Mouse (Mus musculus): ENCODE data around the gene Mslnl. TPM values are rescaled to one million over a fixed set of nuclear protein-coding genes. Genes with fewer than 3 reads are reported as not detected.

The Mslnl gene
- total RNA-seq (2015; ENCODE audit: low replicate concordance) (not detected in 2 replicates), total RNA-seq (2017; ENCODE audit: low replicate concordance) (not detected in 2 replicates)

DNA sequence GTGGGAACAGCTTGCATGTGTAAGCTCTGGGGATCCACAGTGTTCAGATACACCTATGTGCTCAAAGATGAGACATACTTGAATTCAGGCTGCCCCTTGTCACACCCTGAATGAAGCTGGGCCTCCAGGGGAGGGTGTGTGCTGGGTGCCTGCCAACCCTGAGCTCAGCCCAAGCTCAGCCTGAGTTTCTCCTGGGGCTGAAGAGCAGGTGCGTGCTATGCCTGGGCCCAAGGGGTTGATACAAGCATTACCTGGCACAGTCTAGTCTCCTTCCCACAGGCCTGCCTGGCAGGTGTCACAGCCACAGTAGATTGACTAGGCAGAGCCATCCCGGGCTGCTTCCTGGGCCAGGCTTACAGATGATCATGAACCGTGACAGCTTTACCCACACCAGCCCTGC, at the start of gene Mslnl:
Gene Mslnl, plus strand, starts transcription at position 298 of the 400 bp plus-strand sequence.
- no peak for ATAC-seq (replicated peaks; ENCODE audit: low FRiP score, poor library complexity, severe bottlenecking)

DNA sequence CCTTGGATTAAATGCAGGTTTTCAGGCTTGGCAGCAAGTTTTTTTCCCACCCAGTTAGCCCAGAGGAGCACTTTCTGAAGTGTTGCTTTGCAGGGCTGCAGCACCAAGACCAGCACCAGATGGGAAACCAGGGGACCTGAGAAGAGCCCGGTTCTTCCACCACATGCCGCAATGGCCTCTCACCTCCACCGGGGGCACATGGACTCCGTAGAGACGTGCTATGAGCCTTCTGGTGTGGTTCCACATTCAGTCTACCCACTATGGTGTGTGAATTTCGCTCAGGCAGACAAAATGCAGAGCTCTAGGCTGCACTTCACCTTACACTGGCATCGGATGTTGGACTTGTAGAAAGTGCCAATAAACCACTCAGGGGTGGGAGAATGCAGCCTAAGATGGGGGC, 49.5 kb upstream of the Mslnl start:
- no peak for ATAC-seq (replicated peaks; ENCODE audit: low FRiP score, poor library complexity, severe bottlenecking)

DNA sequence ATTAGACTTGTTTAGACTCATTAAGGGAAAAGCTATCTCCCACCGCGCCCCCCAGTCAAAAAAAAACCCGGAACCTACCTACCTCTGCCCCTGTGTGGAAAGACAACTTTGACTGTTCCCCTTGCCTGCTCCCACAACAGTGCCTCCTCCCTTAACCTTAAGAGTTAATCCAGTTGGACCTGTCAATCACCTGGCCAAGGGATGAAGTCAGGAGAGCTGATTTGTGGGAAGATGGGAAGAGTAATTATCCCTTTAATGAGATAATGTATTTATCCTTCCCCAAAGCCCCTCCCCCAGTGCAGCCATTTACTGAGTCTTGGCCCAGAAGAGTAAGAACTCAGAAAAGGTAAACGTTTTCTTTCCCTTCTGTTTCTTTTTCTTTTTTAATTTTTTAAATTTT, 46.9 kb upstream of the Mslnl start:
- no peak for ATAC-seq (replicated peaks; ENCODE audit: low FRiP score, poor library complexity, severe bottlenecking)

DNA sequence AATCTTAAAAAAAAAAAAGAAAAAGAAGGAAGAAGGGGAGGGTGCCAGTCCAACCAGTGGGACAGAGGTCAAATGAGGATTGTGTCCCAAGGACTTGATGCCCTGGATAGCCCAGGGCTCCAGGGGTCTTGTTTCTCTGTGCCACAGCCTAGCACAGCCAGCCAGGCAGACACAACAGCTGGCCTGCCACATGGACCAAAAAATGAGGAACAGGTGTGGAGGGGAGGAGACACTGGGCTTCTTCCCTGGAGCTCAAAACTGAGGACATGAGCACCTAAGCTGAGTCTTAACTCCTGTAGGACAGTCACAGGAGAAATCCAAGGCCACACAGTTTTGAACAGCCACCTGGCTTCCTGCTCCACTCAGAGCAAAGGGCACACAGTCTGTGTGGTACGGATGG, 39.6 kb upstream of the Mslnl start:
- ATAC-seq (replicated peaks; ENCODE audit: low FRiP score, poor library complexity, severe bottlenecking) = no peak

DNA sequence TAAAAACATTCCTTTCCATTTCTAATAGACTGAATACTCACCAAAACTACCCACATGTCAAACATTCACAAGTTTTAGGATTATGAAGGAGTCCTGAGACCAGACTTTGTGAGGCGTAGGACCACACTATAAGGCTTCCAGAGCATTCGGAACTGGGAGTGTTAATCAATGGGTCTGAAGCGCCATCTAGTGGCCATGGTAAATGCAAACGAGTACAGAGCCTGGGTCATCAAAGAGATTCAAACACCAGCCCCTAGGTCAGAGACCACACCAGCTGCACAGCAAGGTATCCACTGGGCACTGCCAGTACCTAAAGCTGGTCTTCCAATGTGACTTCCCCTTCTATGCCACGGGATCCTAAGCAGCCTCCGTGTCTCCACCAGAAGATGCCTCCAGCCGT, 37.4 kb upstream of the Mslnl start:
- ATAC-seq (replicated peaks; ENCODE audit: low FRiP score, poor library complexity, severe bottlenecking) = peak; percentile 81

- no peak for ATAC-seq (replicated peaks; ENCODE audit: low FRiP score, poor library complexity, severe bottlenecking)
These were observed 34.9 kb upstream of the Mslnl start for GRCm38 (mm10) chr17:25700863-25701496.

- ATAC-seq (replicated peaks; ENCODE audit: low FRiP score, poor library complexity, severe bottlenecking) = 0 out of 2 replicates have a peak, but pooled peaks have one; percentile 44
These were observed 25.8 kb upstream of the Mslnl start for GRCm38 (mm10) chr17:25709994-25710393.

GRCm38 (mm10) chr17:25711136-25711535, 24.7 kb upstream of the Mslnl start:
- ATAC-seq (replicated peaks; ENCODE audit: low FRiP score, poor library complexity, severe bottlenecking) = no peak

DNA sequence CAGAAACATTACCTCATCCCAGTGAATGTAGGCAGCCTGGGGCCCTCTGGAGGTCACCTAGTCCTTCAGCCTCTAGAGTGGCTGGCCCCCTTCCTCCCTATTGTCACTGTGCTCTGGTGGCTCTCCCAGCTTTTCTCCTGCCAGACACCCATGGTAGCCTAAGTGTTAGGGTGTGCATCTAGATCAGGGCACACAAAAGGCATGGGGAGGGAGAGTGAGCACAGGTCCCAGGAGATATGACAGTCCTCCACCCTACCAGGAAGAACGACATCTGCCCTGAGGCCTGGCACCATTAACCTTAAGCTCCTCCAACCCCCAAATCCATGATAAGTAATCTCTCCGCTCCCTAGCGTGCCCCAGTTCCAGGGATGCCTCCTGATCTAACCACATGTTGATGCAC, 20.2 kb upstream of the Mslnl start:
- ATAC-seq (replicated peaks; ENCODE audit: low FRiP score, poor library complexity, severe bottlenecking) = no peak

- no peak for ATAC-seq (replicated peaks; ENCODE audit: low FRiP score, poor library complexity, severe bottlenecking)
These were observed 19.7 kb upstream of the Mslnl start for GRCm38 (mm10) chr17:25716130-25716529.

- ATAC-seq (replicated peaks; ENCODE audit: low FRiP score, poor library complexity, severe bottlenecking) = no peak
These were observed 18.9 kb upstream of the Mslnl start, which contains the start of gene Gng13 for GRCm38 (mm10) chr17:25716711-25717637. Gene Gng13, plus strand, starts transcription at chr17:25717171.

- no peak for ATAC-seq (replicated peaks; ENCODE audit: low FRiP score, poor library complexity, severe bottlenecking)
These were observed 18.2 kb upstream of the Mslnl start for GRCm38 (mm10) chr17:25717691-25718090.

GRCm38 (mm10) chr17:25721476-25721875, 14.4 kb upstream of the Mslnl start:
- no peak for ATAC-seq (replicated peaks; ENCODE audit: low FRiP score, poor library complexity, severe bottlenecking)

DNA sequence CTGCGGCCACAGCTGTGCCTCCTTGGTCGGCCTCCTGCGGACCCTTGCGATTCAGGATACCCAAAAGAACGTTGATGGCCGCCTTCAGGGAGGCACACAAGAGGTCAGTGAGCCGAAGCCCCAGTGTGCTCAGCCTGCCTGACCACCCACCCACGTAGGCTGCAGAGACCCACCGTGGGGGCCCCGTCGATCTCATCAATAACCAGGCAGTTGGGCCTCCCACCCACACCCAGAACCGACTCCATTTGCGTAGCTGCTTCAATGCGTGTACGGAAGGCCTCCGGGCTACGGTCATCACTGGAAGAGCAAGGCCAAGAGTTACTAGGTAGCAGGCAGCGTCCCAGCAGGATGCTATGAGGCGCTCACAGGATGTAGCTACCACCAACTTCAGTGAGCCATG, 12.4 kb upstream of the Mslnl start:
- no peak for ATAC-seq (replicated peaks; ENCODE audit: low FRiP score, poor library complexity, severe bottlenecking)

- ATAC-seq (replicated peaks; ENCODE audit: low FRiP score, poor library complexity, severe bottlenecking) = no peak
These were observed 11.9 kb upstream of the Mslnl start for GRCm38 (mm10) chr17:25723919-25724318.

DNA sequence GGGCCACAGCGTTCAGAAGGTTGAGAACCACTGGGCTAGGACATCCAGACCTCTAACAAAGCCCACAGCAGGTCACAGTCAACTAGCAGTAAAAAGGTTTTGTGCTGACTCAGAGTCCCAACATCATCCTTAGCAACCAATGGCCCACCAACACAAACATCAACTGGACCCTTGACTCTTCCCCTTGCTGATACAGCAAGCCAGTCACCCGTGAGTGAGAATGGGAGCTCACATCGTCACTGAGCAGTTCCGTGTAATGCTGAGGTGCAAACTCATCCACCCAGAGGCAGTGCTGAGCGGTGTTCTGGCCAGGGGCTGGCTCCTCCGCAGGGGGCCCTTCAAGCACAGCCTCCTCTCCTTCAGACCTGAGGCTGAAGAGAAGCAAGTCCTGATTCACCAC, 10.6 kb upstream of the Mslnl start:
- ATAC-seq (replicated peaks; ENCODE audit: low FRiP score, poor library complexity, severe bottlenecking) = no peak

- ATAC-seq (replicated peaks; ENCODE audit: low FRiP score, poor library complexity, severe bottlenecking) = peak; percentile 92
These were observed 8.4 kb upstream of the Mslnl start, which contains the start of the genes Chtf18 and Rpusd1 for GRCm38 (mm10) chr17:25727265-25728008. Gene Chtf18, minus strand, starts transcription at chr17:25727419. Gene Rpusd1, plus strand, starts transcription at chr17:25727670.

DNA sequence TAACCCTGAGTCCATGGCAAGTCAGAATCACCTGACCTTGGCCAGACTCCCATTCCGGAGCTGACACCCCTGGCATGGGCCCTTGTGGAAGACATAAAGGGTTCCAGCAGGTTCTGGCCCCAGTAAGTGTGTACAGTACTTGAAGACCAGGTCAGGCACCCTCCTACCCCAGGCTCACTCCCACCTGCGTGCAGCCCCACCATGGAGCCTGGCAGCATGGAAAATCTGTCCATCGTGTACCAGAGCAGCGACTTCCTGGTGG, 7.9 kb upstream of the Mslnl start:
- ATAC-seq (replicated peaks; ENCODE audit: low FRiP score, poor library complexity, severe bottlenecking) = no peak

- ATAC-seq (replicated peaks; ENCODE audit: low FRiP score, poor library complexity, severe bottlenecking) = 0 out of 2 replicates have a peak, but pooled peaks have one; percentile 31
These were observed 3.8 kb upstream of the Mslnl start for GRCm38 (mm10) chr17:25732082-25732481.

DNA sequence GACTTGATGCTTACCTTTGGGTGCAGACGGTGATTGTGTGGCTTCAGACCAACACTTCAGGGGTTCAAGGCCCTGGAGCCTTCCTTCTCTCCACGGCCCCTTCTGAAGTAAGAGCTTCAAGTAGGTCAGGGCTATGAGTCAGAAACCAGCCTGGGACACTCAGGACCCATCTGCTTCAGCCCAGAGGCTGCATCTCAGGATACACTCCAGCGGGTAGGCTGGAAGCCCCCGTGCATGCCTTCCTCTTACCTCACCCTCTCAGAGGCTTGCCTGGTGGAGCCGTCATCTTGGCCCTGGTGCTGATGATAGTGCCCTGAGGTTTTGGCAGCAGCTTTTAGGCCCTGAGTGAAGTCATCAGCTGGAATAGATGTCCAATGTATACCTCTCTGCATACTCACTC, 596 bp upstream of the Mslnl start:
- no peak for ATAC-seq (replicated peaks; ENCODE audit: low FRiP score, poor library complexity, severe bottlenecking)

All from erythroblast, adult 5-6 weeks (primary cell).